Comparison of ENCODE assay signal across 8 mouse cellular contexts in genomic region chr16:58408062-58408486, GRCm38 (mm10). TPM values are rescaled to one million over a fixed set of nuclear protein-coding genes. Genes with fewer than 3 reads are reported as not detected.
DNase-seq lines count a peak whose midpoint lies in the region; ATAC-seq lines count a peak whose summit lies in the region.

Gene Dcbld2 (plus strand): TSS chr16:58408443.

- H3K27me3 ChIP-seq in hindbrain, embryonic 12.5 days = no peaks in the 10 kb centered on the region

- peak within 1 kb of the TSS; percentile 89 for H3K27ac ChIP-seq in hindbrain, embryonic 12.5 days

- peak within 1 kb of the TSS; percentile 61 for H3K4me3 ChIP-seq in hindbrain, embryonic 12.5 days

- H3K4me1 ChIP-seq in hindbrain, embryonic 12.5 days = peaks cover 19% of the 10 kb centered on the region

- peak; percentile 98 for DNase-seq in NIH3T3 (ENCODE audit: low read depth)
- DNase-seq in cerebellum, postnatal 10 days = peak; percentile 98 to 99
- peak; percentile 97 for DNase-seq in frontal cortex, postnatal 10 days (ENCODE audit: low spot score in 2 of 2)
- DNase-seq in layer of hippocampus, postnatal 14 days (ENCODE audit: low spot score in 2 of 2) = peak; percentile 93 to 98
- peak; percentile 96 for DNase-seq in lung, postnatal 14 days
- peak; percentile 88 for DNase-seq in retina, adult 2 months (ENCODE audit: low read depth, low spot score)
- peak; percentile 82 to 85 for DNase-seq in thymus, postnatal 36 days

- H3K9ac ChIP-seq in hindbrain, embryonic 12.5 days = peak within 1 kb of the TSS; percentile 87

- peak; percentile 100 for ATAC-seq in hindbrain, embryonic 12.5 days (ENCODE audit: low FRiP score)

- peak within 1 kb of the TSS; percentile 71 for H3K4me2 ChIP-seq in hindbrain, embryonic 12.5 days (replicated peaks)

- H3K36me3 ChIP-seq in hindbrain, embryonic 12.5 days = no peaks in the 10 kb centered on the region

- no peaks in the 10 kb centered on the region for H3K9me3 ChIP-seq in hindbrain, embryonic 12.5 days (replicated peaks)

- WGBS in hindbrain, embryonic 12.5 days = 2% methylated on average over 32 of the region's 32 CpGs

RNA-seq across cellular contexts. Expression of gene Dcbld2, which starts in this region (rescaled TPM):
- polyA plus RNA-seq in hindbrain, embryonic 12.5 days (2016; fragmentation: Nextera tagmentation; extraction: Ambion mirVana) = 10.2 and 12.9 TPM in 2 replicates
- total RNA-seq in layer of hippocampus, postnatal 14 days (2021) = 10 to 100 TPM; 15.5 to 17.8 TPM

Comparison
In these comparisons a context has a peak if more than half of its experiments do, and no peak if none do; other contexts are left out.
1. Peak in every context shown above with its lines: DNase-seq, ATAC-seq, H3K4me3 ChIP-seq and H3K27ac ChIP-seq.